Mouse (Mus musculus) testis, adult 2 months (tissue): ENCODE results near the gene Tpcn1. TPM values are rescaled to one million over a fixed set of nuclear protein-coding genes. Genes with fewer than 3 reads are reported as not detected.
A peak's percentile ranks its signal among the peaks of the same experiment; 100 is the strongest.
"Not testable (repeated sequence)": the region's sequence is repeated elsewhere in the genome, so short reads cannot be mapped to it uniquely, and the experiment has no call there.

Experiments used
- H3K27ac ChIP-seq: fragments of 200-500 bp; 2 replicates; pipeline ENCODE4 v1.5.1; 2012; ENCODE audit warnings: low read depth, low read length; ENCODE audit not compliant: control insufficient read depth, insufficient read depth
- H3K27me3 ChIP-seq: fragments of 200-500 bp; 2 replicates; pipeline ENCODE4 v1.6.1; 2012; ENCODE audit warnings: mild to moderate bottlenecking, low read length, moderate library complexity; ENCODE audit not compliant: control insufficient read depth, insufficient read depth
- H3K36me3 ChIP-seq: fragments of 200-500 bp; 2 replicates; pipeline ENCODE4 v1.6.1; 2012; ENCODE audit warnings: mild to moderate bottlenecking, low read length; ENCODE audit not compliant: control insufficient read depth, insufficient read depth
- H3K4me1 ChIP-seq: fragments of 200-500 bp; 2 replicates; pipeline ENCODE4 v1.6.1; 2012; ENCODE audit warnings: low read length; ENCODE audit not compliant: control insufficient read depth, insufficient read depth
- H3K4me3 ChIP-seq: fragments of 200-500 bp; 2 replicates; pipeline ENCODE4 v1.5.1; 2012; ENCODE audit warnings: low read depth, mild to moderate bottlenecking, low read length, moderate library complexity, mixed read lengths; ENCODE audit not compliant: control insufficient read depth
- CTCF ChIP-seq: fragments of 200-500 bp; IDR thresholded peaks from 2 replicates; pipeline ENCODE4 v1.5.1; 2012; ENCODE audit warnings: low read depth, mild to moderate bottlenecking, inconsistent platforms, low read length, moderate library complexity; ENCODE audit not compliant: control insufficient read depth, insufficient read depth, insufficient replicate concordance
- POLR2A ChIP-seq: fragments of 200-500 bp; IDR thresholded peaks from 2 replicates; pipeline ENCODE4 v1.6.1; 2012; ENCODE audit warnings: low read depth, mild to moderate bottlenecking, inconsistent platforms, low read length, moderate library complexity; ENCODE audit not compliant: control insufficient read depth
- polyA plus RNA-seq: library from polyadenylated mRNA; depleted of rRNA; stranded (reverse); fragments of >200 nt; gene quantifications from 2 replicates; pipeline ENCODE4 v1.2.3, GENCODE M21; 2012

Tpcn1 gene
- polyA plus RNA-seq, 1 experiment: 20.7 TPM

DNA sequence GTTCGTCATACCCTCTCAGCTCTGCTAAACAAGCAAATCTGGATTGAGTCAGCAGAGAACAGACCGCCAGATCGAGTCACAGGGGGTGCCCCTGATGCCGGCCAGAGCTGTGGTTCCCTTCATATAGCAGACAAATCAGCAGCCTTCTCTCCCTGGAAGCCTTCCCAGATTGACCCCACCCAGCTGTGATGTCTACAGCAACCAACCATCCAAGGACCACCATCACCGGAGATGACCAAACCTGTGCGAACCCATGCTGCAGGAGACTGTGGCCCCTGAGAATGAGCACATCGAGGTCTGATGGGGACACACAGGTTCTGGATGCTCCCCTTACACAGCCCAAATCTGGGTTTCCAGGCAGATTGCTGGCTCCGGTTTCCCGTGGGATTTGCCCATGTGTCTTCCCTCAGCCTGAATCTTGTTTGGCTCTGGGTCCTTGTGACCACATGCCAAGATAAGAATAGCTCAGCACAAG, 86.3 kb downstream of the Tpcn1 start:
- TF ChIP-seq POLR2A (no peak), CTCF (no peak)
- Histone ChIP-seq H3K4me1 (peaks cover 23% of the 10 kb centered on the region), H3K27me3 (no peaks in the 10 kb centered on the region), H3K4me3 (peak overlapping the region; percentile 99), H3K27ac (no peak overlapping the region), H3K36me3 (no peaks in the 10 kb centered on the region; the same call in 1 of the 2 replicates)

DNA sequence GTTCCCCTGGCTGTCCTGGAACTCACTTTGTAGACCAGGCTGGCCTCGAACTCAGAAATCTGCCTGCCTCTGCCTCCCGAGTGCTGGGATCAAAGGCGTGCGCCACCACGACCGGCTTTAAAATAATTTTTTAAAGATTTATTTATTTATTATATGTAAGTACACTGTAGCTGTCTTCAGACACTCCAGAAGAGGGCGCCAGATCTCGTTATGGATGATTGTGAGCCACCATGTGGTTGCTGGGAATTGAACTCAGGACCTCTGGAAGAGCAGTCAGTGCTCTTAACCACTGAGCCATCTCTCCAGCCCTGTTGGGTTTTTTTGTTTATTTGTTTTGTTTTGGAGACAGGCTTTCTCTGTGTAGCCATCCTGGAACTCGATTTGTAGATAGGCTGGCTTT, 87.9 kb downstream of the Tpcn1 start:
- not testable (repeated sequence) for H3K4me3 ChIP-seq

GRCm38 (mm10) chr5:120499202-120499601, 89.3 kb downstream of the Tpcn1 start:
- no peaks in the 10 kb centered on the region; the same call in 1 of the 2 replicates for H3K36me3 ChIP-seq
- H3K4me3 ChIP-seq: no peak overlapping the region
- no peaks in the 10 kb centered on the region for H3K27me3 ChIP-seq
- peaks cover 17% of the 10 kb centered on the region for H3K4me1 ChIP-seq
- TF ChIP-seq CTCF (no peak), POLR2A (no peak)
- H3K27ac ChIP-seq: no peak overlapping the region

More for the DNA sequence above, 87.9 kb downstream of the Tpcn1 start:
- H3K36me3 ChIP-seq, H3K27ac ChIP-seq, H3K27me3 ChIP-seq: not testable (repeated sequence)
- peaks cover 19% of the 10 kb centered on the region for H3K4me1 ChIP-seq

GRCm38 (mm10) chr5:120497071-120497470, 91.4 kb downstream of the Tpcn1 start:
- Histone ChIP-seq H3K27ac (no peak overlapping the region), H3K36me3 (no peaks in the 10 kb centered on the region; the same call in 1 of the 2 replicates), H3K27me3 (no peaks in the 10 kb centered on the region), H3K4me1 (peaks cover 3% of the 10 kb centered on the region; the same call in 1 of the 2 replicates), H3K4me3 (no peak overlapping the region)
- no peak for TF ChIP-seq POLR2A
- TF ChIP-seq CTCF: no peak

- no peaks in the 10 kb centered on the region; the same call in 1 of the 2 replicates for H3K36me3 ChIP-seq
- H3K27ac ChIP-seq: no peak overlapping the region
- no peak overlapping the region for H3K4me3 ChIP-seq
- peaks cover 3% of the 10 kb centered on the region; the same call in 1 of the 2 replicates for H3K4me1 ChIP-seq
- H3K27me3 ChIP-seq: no peaks in the 10 kb centered on the region
- TF ChIP-seq CTCF: no peak
- no peak for TF ChIP-seq POLR2A
Observed at GRCm38 (mm10) chr5:120495703-120496226, 92.7 kb downstream of the Tpcn1 start.

DNA sequence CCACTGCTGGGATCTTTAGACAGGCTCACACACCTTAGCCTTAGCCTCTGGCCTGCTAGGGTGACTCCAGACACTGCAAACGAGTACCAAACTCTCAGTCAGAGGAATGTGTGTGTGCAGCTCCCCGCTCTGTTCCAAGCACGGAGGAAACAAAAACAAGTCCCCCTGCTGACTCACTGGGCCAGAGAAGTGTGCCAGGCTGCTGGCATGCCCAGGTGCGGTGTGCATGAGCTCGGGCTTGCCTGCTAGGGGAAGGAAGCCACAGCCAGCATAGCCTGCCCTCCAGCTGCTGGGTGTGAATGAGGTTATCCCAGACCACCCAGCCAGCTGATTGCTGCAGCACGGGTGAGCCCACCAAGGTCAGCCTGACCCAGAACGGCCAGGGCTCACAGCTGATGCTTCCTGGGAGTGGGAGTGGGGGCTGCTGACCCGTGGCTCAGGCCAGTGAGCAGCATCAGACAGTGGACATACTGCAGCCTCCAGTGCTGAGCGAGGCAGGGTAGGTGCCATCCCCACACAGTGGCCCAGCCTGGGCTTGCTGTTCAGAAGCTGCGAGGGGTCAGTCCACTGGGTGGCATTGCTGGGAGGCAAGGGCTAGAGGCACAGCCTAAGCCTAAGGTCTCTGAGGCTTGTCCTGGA, 93.3 kb downstream of the Tpcn1 start:
- H3K36me3 ChIP-seq: no peaks in the 10 kb centered on the region; the same call in 1 of the 2 replicates
- H3K4me3 ChIP-seq: no peak overlapping the region
- H3K27ac ChIP-seq: no peak overlapping the region
- peaks cover 4% of the 10 kb centered on the region; the same call in 1 of the 2 replicates for H3K4me1 ChIP-seq
- H3K27me3 ChIP-seq: no peaks in the 10 kb centered on the region
- no peak for TF ChIP-seq CTCF
- no peak for TF ChIP-seq POLR2A

DNA sequence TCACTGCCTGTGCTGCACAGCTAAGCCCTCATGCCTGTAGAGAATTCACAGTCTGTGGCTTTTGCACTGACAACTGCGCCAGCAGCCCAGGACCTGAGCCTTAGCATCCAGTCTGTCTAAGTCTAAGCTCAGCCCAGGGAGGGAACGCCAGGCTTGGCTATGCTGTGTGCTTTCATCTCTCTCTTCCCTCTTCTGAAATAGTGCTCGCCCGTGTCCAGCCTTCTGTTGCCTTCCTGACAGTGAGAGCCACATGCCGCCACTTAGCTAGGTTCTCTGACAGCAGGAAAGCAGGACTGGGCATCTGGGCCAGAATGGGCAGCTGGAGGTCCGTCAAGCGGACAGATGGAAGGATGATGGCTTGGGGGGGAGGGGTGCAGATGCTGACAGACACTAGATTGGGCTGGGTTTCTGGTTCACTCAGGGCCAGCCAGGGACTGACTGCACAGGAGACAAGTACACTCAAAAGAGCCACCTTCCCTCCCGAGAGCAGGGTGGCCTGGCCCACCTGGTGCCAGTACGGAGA, 94.5 kb downstream of the Tpcn1 start:
- peaks cover 4% of the 10 kb centered on the region; the same call in 1 of the 2 replicates for H3K4me1 ChIP-seq
- no peak overlapping the region for H3K27ac ChIP-seq
- no peaks in the 10 kb centered on the region for H3K27me3 ChIP-seq
- H3K4me3 ChIP-seq: no peak overlapping the region
- H3K36me3 ChIP-seq: no peaks in the 10 kb centered on the region; the same call in 1 of the 2 replicates
- TF ChIP-seq CTCF (no peak), POLR2A (no peak)

GRCm38 (mm10) chr5:120493440-120493839, 95.0 kb downstream of the Tpcn1 start:
- Histone ChIP-seq H3K27ac (no peak overlapping the region), H3K4me1 (peaks cover 4% of the 10 kb centered on the region; the same call in 1 of the 2 replicates), H3K27me3 (no peaks in the 10 kb centered on the region), H3K36me3 (no peaks in the 10 kb centered on the region; the same call in 1 of the 2 replicates), H3K4me3 (no peak overlapping the region)
- TF ChIP-seq POLR2A (no peak), CTCF (no peak)
